Mouse (Mus musculus): Measurements from ENCODE around the gene Cela3b.

DNA sequence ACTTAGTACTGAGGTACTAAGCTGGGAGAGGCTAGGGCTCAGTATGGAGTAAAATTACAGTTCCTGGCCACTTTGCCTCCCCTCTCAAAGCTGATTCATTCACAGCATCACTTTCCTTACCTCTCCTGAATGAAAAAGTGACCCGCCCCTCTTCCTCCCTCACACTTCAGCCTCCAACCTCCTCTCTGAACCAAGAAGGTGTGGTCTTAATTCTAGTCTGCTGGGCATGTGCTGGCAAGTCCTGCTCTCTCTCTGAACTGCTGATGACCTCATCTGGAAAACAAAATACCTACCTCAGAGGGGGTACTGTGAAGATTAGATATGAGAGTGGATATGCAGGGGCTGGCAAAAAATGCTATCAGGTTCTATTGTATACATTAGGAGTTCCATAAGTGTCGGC lies 18.8 kb upstream of the Cela3b start:
- TF ChIP-seq CTCF (IDR thresholded peaks at IDR 0.05; ENCODE audit: low read depth, low read length) (no peak), TAL1 (conservative IDR thresholded peaks at IDR 0.05; ENCODE audit: low read depth, low read length) (no peak), GATA2 (IDR thresholded peaks at IDR 0.05; ENCODE audit: borderline replicate concordance, low read depth, low read length) (no peak), GATA1 (IDR thresholded peaks at IDR 0.05; ENCODE audit: borderline replicate concordance, low read length) (no peak), POLR2AphosphoS5 (IDR thresholded peaks at IDR 0.05; ENCODE audit: insufficient replicate concordance, low read depth, low read length) (no peak)

All from G1E (cell line).